Mouse (Mus musculus) MEL (cell line): Measurements from ENCODE around the gene Ass1.

ENCODE experiments used
- CHD2 ChIP-seq: IDR thresholded peaks from 2 replicates; pipeline ENCODE4 v1.6.1; 2011; ENCODE audit warnings: low read length, improper control_type of control experiment
- CTCF ChIP-seq, 3 experiments: IDR thresholded peaks in 2 of 3; conservative IDR thresholded peaks in 1 of 3; 2 replicates each; pipeline ENCODE4 v1.5.1; 2011 to 2012; ENCODE audit warnings: low read length in 3 of 3, low read depth in 2 of 3, mild to moderate bottlenecking in 2 of 3, improper control_type of control experiment in 1 of 3, inconsistent platforms in 1 of 3, mixed read lengths in 1 of 3, moderate library complexity in 1 of 3; ENCODE audit not compliant: control insufficient read depth in 1 of 3, insufficient read depth in 1 of 3, poor library complexity in 1 of 3, severe bottlenecking in 1 of 3
- E2F4 ChIP-seq: IDR thresholded peaks from 2 replicates; pipeline ENCODE4 v1.6.1; 2011; ENCODE audit warnings: low read depth, low read length, improper control_type of control experiment, borderline replicate concordance
- EP300 ChIP-seq, 2 experiments: IDR thresholded peaks; 2 replicates each; pipeline ENCODE4 v1.6.1; 2011; ENCODE audit warnings: improper control_type of control experiment in 2 of 2, low read length in 2 of 2, low read depth in 1 of 2, mild to moderate bottlenecking in 1 of 2
- HCFC1 ChIP-seq: IDR thresholded peaks from 2 replicates; pipeline ENCODE4 v1.6.1; 2012; ENCODE audit warnings: low read depth, mild to moderate bottlenecking, inconsistent platforms, low read length, improper control_type of control experiment, moderate library complexity
- MAFK ChIP-seq: IDR thresholded peaks from 2 replicates; pipeline ENCODE4 v1.6.1; 2011; ENCODE audit warnings: low read depth, mild to moderate bottlenecking, low read length, improper control_type of control experiment, borderline replicate concordance
- NELFE ChIP-seq: IDR thresholded peaks from 2 replicates; pipeline ENCODE4 v1.6.1; 2011; ENCODE audit warnings: low read depth, low read length, improper control_type of control experiment
- POLR2A ChIP-seq, 2 experiments: IDR thresholded peaks; 2 replicates each; pipeline ENCODE4 v1.6.1; 2011 to 2012; ENCODE audit warnings: low read length in 2 of 2, mild to moderate bottlenecking in 2 of 2, control low read depth in 1 of 2, improper control_type of control experiment in 1 of 2, low read depth in 1 of 2, moderate library complexity in 1 of 2; ENCODE audit not compliant: control insufficient read depth in 1 of 2, insufficient read depth in 1 of 2, poor library complexity in 1 of 2
- RCOR1 ChIP-seq: IDR thresholded peaks from 2 replicates; pipeline ENCODE4 v1.6.1; 2012; ENCODE audit warnings: low read depth, mild to moderate bottlenecking, inconsistent platforms, low read length, improper control_type of control experiment
- USF1 ChIP-seq: IDR thresholded peaks from 2 replicates; pipeline ENCODE4 v1.6.1; 2014; ENCODE audit warnings: low read depth, mild to moderate bottlenecking, inconsistent platforms, low read length, improper control_type of control experiment, moderate library complexity
- ZNF384 ChIP-seq: IDR thresholded peaks from 2 replicates; pipeline ENCODE4 v1.6.1; 2012; ENCODE audit warnings: low read depth, mild to moderate bottlenecking, inconsistent platforms, low read length, improper control_type of control experiment

GRCm38 (mm10) chr2:31439576-31439975 is 30.4 kb upstream of the Ass1 start:
- TF ChIP-seq USF1 (no peak), CTCF (IDR thresholded peaks at IDR 0.05 in 2 of 3, conservative IDR thresholded peaks at IDR 0.05 in 1 of 3; ENCODE audit: control insufficient read depth in 1 of 3, insufficient read depth in 1 of 3, low read depth in 2 of 3, low read length in 3 of 3, poor library complexity in 1 of 3, severe bottlenecking in 1 of 3) (no peak), HCFC1 (no peak), MAFK (no peak), E2F4 (no peak), EP300 (IDR thresholded peaks at IDR 0.05; ENCODE audit: low read depth in 1 of 2, low read length in 2 of 2) (no peak), CHD2 (no peak), NELFE (no peak), RCOR1 (no peak), ZNF384 (no peak), POLR2A (IDR thresholded peaks at IDR 0.05; ENCODE audit: control insufficient read depth in 1 of 2, insufficient read depth in 1 of 2, low read depth in 1 of 2, low read length in 2 of 2, poor library complexity in 1 of 2) (no peak)
